Mouse (Mus musculus) retina, embryonic 14.5 days (tissue): Measurements from ENCODE around the gene D16Ertd472e.
A peak's percentile ranks its signal among the peaks of the same experiment; 100 is the strongest.

Experiments used
- DNase-seq: peaks from one replicate; pipeline ENCODE4 v3.0.0-alpha.2; 2015; ENCODE audit warnings: low spot score

D16Ertd472e gene

DNA sequence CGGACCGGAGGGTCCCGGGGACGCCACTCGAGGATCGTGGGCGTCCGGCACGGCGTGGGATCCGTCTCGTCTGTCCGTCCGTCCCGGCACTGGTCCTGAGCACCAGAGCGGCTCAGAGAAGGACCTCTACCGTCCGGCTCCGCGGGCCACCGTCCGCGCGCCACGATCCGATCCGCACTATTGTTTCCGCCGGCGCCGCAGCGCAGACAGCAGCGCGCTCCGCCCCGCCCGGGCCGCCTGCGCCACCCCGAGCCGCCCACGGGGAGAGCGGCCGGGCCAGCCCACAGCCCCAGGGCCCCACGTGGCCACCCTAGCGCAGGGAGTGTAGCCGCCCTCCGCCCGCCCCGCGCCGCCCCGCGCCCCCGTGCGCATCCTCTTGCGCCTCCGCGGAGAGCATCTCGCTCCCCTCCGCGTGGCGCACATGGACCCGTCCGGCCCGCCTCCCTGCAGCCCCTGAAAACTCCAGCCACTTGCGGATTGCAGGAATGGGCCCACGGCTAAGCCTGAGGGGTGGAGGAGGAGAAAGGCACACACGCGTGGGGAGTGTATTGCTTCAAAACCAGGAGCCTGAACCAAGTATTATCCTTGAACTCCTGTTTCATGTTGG, at the start of gene D16Ertd472e:
Gene D16Ertd472e, minus strand, starts transcription at position 231 of the 607 bp plus-strand sequence.
- peak; percentile 88 for DNase-seq

- DNase-seq = peak; percentile 16
These were observed 46.2 kb upstream of the D16Ertd472e start for GRCm38 (mm10) chr16:78622755-78623154.

DNA sequence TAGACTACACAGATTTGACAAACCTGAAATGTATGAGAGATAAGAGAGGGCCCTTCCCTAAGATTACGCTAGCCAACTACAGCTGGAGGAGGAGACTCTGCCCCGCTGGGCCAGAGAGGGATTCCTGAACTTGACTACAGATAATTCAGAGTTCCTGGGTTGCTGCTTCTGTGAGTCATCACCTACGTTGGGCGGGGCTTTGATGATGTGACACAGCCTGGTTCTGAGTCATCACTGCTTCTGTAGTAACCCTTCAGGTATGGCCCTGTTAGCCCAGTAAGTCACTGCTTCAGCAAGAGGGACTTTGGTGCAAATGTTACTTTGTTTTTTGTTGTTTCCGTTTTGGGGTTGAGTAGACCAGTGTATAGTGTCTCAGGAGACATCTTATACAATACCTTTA, 42.9 kb upstream of the D16Ertd472e start:
- no peak for DNase-seq

DNA sequence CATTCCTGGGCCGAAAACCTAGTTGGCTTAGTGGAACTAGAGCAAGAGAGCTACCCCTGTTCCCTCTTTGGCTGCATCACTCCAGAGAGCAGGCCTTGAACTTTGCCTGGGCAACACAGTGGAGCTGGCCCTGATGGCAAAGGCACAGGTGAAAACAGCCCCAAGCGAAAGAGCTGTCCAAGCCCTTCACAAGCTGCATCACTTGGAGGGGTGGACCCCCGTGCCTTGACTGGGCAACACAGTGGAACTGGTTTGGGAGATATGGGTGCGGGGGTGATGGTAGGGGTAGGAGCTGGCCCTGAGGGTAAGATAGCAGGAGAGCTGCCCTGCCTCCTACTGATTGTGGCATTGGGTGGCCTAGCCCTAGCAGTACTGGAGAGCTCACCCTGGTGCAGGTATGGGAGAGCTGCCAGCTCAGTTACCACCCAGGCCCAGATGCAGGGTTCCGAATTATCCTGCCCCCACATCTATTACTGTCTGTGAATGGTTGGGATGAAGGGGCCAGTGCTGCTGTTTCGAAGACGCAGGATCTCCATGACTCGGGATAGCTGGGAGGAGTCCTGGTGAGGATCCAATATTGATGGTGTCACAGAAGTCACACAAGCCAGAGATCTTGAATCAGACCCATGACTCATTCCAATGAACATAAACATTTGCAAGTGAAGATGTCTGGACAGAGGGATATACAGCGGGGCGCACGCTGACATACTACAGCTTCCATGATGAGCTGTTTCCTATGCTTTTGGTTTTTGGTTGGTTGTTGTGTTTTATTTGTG, 41.4 kb upstream of the D16Ertd472e start:
- no peak for DNase-seq

DNA sequence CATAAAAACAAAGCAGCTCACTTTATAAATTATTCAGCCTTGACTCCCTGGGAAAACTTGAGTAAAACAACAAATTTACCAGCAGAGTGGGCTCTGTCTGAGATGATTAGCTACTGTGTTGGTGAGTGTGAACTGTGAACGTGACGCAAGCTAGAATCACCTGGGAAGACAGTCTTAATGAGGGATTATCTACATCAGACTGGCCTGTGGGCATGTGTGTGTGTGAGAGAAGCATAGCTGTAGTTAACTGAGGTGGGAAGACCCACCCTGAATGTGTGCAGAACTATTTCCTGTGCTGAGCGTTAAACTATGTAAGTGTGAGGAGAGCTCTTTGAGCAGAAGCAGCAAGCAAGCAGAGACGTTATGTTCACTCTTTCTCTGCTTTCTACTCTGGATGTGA, 29.7 kb upstream of the D16Ertd472e start:
- DNase-seq = no peak

DNA sequence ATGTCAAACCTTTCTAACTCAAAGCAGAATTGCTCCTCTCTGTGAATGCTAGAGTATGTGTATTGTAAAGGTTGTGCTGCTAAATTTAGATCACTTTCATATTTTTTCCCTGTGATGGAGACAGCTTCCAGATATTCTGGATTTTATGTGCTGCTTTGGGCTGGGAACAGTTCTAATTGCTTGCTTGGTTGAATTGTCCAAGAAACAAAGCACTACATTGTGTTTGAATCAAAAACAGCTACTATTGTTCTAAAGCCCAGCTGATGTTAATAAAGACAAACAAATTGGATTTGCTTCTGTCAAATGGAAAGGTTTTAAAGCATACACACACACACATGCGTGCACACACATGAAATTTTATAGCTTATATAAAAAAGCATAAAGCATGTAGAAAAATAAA, 22.4 kb upstream of the D16Ertd472e start:
- DNase-seq = no peak

- DNase-seq = no peak
These were observed 19.9 kb upstream of the D16Ertd472e start for GRCm38 (mm10) chr16:78596381-78596780.

DNA sequence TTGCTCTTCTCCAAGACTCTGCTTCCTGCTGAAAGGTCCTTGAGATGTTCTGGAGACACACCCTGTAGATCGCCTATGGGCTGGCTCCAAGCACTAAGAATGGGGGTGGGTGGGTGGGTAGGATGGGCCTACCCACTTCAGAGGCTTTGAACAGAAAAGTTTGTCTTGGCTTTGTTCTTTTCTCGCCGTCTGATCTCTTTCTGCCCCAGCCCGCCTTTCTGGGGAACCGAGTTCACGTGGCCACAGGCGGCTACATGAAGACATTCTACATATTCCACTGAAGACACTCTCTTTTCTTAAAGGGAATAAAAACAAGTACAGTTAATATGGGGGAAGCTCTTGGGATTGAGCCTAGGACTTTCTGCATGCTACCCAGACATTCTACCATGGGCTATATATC, 19.3 kb upstream of the D16Ertd472e start:
- DNase-seq = no peak

GRCm38 (mm10) chr16:78594154-78594553, 17.6 kb upstream of the D16Ertd472e start:
- no peak for DNase-seq

DNA sequence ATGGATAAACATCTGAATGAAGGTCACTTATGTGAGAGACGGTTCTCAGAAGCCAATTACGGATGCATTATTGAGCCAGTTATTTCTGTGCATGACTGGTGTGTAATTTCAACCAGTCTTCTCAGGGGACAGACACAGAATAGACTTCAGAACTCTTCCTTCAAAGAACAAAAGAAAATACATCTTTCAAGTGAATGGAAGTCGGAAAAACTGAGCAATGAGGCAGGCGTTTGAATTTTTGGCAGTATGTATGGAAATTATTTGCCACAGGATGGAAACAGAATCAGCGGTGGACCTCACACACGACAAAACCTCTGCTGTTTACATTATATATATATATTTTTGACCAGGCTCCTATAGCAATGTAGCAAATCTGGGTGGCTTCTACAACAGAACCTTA, 14.6 kb upstream of the D16Ertd472e start:
- no peak for DNase-seq

- no peak for DNase-seq
These were observed 12.3 kb upstream of the D16Ertd472e start for GRCm38 (mm10) chr16:78588821-78589220.

DNA sequence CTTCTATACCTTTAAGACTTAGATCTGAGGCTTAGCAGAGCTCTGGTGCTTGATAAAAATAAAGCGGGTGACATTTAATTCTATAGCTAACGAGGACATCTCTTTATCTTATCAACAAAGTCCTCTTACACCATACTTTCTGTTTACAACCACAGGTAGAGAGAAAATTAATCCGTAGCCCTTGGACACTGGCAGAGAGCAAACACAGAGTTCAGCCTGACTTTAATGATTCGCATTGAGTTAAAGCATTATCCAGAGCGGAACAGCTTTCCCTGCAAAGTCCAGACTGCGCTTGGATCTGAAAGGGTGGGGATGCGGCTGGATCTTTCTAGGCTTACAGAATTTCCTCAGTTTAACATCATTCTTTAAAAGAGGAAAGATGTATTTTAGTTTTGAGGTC, 10.1 kb upstream of the D16Ertd472e start:
- DNase-seq = no peak

GRCm38 (mm10) chr16:78585664-78586397, 9.3 kb upstream of the D16Ertd472e start:
- no peak for DNase-seq

GRCm38 (mm10) chr16:78585163-78585562, 8.7 kb upstream of the D16Ertd472e start:
- no peak for DNase-seq

DNA sequence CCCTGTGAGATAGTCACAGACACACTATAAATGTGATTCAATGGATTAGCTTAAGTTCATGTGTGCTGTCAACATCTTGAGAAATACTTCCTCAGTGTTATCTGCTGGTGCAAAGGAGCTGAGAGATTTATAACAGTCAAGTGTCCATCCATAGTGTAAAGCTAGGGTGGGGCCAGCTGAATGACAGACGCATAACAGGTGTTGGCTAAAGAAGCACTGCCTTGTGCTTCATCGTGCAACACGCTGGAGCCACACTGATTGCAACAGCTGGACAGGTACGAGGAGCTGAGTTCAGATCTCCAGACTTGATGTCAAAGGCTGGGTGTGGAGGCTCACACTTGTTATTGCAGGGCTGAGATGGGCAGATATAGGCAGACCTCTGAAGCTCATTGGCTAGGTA, 7.5 kb upstream of the D16Ertd472e start:
- DNase-seq = no peak

- no peak for DNase-seq
These were observed 3.9 kb upstream of the D16Ertd472e start for GRCm38 (mm10) chr16:78580387-78580786.

- no peak for DNase-seq
These were observed 2.9 kb upstream of the D16Ertd472e start for GRCm38 (mm10) chr16:78579386-78579785.

GRCm38 (mm10) chr16:78577085-78577671, 670 bp upstream of the D16Ertd472e start:
- no peak for DNase-seq

- DNase-seq = peak; percentile 53
These were observed 543 bp downstream of the D16Ertd472e start for GRCm38 (mm10) chr16:78575852-78576477.

- DNase-seq = no peak
These were observed 1.2 kb downstream of the D16Ertd472e start for GRCm38 (mm10) chr16:78575190-78575851.

- DNase-seq = peak; percentile 47
These were observed 2.3 kb downstream of the D16Ertd472e start for GRCm38 (mm10) chr16:78574241-78574640.

DNA sequence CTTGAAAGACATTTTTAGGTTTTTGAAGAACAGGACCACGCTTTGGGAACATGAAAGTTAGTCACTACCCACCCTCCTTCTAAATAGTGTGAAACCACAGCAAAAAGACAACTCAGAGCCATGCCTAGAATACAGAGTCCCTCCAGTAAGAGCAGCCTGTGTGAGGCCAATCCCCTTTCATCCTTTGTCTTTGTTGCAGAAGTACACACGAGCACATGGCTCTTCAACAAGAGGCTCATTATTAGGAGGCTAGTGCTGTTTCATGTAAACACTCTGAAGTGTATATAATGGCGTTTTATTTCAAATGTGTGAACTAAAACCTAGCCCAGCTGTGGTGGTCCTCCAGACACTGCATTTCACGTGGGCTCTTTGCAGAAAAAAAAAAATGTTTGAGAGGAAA, 3.5 kb downstream of the D16Ertd472e start:
- DNase-seq = no peak
